Mouse (Mus musculus) induced T-regulatory cell, adult 2 months (primary cell): Measurements from ENCODE around the gene Aox1.
"Not testable (repeated sequence)": the region's sequence is repeated elsewhere in the genome, so short reads cannot be mapped to it uniquely, and the experiment has no call there.

Experiments used
- DNase-seq: peaks from one replicate; pipeline ENCODE4 v3.0.0-alpha.2; 2012; ENCODE audit warnings: low read depth

The Aox1 gene

DNA sequence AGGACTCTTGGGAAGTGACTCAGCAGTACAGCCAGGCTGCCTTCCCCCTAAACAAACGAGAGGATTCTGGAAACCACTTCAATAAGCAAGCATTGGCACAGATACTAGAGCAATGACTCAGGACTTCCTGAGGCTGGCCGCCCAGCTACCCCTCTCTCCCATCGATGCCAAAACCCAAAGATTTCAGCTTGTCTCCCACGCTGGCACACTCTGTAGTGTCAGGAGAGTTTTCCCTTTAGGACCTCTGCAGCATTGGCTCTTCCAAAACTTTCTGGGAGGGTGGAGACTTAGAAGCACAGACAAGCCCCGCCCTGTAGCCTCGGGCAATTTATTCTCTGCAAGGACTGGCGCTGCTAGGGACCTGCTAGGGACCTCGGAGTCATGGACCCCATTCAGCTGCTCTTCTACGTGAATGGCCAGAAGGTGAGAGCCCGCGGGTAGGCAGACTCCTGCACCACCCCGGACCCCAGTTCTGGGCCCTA lies at the start of gene Aox1:
Aox1 (plus strand) TSS at position 296 of the 482 bp plus-strand sequence.
- DNase-seq: peak; percentile 22

DNA sequence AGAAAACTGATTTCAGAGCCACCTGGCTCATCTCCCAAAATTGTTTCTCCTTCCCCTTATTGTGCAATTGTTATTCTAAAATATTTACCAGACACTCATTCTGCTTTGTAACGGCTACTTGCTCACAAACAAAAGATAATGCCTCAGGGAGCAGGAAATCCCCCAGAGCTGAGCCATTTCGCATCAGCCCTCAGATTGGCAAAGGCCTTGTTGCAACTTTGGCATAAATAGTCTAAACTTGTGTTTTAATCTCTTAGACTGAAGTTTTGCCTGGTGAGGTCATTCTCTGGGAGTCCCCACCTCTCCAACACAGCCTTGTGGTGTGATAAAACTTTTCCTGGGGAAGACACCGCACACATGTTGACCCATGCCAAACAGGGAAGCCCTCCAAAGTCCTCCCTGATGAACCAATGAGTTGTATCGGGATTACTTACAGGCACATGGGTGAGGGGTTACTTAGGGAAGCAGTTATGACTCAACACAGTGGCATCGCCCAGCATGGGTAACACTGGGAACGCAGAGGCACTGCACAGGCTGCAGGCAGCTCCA lies 40.6 kb upstream of the Aox1 start:
- no peak for DNase-seq

DNA sequence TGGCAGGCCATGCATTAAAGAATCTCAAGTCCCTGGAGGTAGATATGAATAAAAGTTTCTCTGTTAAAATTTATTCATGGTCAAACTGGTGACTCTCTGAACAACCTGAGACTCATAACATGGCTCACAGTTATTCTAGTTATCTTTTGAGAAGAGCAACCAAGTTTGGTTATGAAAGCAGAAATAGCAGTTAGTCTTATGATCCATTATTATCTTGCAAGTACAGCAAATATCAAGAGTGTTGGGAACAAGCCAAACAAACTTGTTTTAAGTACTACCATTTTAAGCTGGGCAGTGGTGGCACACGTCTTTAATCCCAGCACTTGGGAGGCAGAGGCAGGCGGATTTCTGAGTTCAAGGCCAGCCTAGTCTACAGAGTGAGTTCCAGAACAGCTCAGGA lies 38.5 kb upstream of the Aox1 start:
- DNase-seq: no peak

DNA sequence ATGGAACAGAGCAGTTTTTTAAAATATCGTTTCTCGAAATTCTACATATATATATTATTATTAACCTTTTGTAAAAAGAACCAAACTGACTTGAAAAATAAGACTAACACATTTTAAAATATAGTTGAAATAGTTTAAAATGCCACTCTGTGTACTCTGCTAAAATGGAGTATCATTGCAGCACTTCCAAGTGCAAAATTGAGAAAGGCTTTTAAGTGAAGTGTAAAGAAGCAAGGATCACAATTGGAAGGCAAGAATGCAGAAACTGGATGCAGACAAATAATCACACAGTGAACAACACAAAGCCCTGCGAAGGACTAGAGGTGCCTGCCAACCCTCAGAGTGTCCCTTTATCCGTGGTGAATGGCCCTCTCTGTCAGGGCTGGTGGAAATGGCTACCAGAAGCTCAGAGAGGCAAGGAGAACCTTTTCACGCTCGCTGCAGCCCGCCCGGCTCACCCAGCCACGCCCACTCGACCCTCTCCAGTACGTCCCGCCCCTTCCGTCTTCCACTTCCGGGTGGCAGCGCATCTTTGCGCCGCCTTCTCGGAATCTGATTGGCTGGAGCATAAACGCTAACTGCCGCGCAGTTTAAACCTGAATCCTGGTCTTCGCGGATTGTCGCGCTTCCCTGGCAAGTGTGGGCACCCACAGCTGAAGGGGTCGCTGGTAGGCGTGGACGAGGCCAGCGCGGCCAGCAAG lies 34.1 kb upstream of the Aox1 start, which contains the start of gene Sgo2a:
Sgo2a (plus strand) TSS at position 540 of the 701 bp plus-strand sequence.
- peak; percentile 97 for DNase-seq

DNA sequence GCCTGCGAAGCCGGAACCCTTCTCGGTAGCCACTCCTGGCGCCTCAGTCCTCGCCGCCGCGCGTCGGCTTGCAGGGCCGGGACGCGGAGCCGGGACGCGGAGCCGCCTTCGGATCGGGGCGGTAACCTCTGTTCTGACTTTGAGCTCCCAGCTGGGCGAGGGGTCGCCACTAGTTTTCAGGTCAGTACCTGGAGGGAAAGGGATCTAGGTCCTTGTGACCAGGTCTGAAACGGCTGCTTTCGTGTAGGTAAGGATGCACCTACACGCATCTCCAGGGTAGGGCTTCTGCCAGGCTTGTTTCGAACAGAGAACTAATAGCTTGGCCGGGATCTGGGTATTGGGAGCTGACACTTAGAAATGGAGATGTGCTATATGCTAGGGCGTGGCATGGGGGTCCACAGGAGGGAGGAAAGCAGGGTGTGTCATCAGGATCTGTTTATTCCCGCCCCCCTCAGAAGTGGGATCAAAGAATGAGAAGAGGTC lies 33.6 kb upstream of the Aox1 start:
- no peak for DNase-seq

DNA sequence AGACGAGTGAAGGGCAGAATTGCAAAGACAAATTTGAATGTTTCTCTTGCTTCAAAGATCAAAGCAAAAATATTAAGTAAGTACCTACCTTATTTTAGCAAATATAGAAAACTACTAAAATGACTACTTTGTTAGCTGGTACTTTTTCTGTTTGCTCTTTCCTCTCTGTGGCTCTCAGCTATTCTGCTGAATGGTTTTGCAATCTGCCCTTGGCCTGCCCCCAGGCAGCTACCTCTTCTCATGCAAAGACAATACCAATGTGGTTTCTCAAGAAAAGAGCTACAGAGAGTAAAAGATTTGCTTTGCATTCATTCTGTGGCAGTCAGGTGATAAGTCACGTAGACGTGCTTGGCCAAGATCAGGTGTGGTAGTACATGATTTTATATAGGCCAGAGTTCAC lies 31.6 kb upstream of the Aox1 start:
- DNase-seq: no peak

DNA sequence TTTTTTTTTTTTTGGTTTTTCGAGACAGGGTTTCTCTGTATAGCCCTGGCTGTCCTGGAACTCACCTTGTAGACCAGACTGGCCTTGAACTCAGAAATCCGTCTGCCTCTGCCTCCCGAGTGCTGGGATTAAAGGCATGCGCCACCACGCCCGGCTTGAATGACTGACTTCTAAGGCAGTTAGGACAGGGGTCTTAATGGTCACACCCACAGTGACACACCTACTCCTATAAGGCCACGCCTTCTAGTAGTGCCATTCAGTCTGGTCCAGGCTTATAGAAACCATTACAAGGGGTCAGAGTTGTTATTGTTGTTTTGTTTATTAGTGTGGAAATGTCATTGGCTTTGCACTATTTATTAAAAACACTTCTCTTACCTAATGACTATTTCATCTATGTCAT lies 23.3 kb upstream of the Aox1 start:
- DNase-seq: not testable (repeated sequence)

DNA sequence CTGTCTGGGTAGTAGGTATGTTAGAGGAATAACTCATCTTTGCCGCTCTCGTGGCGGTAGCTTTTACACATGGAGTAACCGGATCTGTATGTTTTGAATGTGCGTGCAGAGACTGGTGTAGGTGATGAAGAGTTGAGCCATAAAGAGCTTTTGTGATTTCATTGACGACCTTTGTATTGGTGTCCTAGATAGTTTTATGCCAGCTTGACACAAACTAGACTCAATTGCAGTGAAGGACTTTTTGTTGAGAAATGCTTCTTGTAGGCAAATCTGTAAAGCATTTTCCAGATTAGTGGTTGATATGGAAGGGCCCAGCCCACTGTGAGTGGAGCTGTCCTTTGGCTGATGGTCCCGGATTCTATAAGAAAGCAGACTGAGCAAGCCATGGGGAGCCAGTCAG lies 10.9 kb upstream of the Aox1 start, which contains the start of gene Kctd18:
Kctd18 (minus strand) TSS at position 101 of the 400 bp plus-strand sequence.
- no peak for DNase-seq

DNA sequence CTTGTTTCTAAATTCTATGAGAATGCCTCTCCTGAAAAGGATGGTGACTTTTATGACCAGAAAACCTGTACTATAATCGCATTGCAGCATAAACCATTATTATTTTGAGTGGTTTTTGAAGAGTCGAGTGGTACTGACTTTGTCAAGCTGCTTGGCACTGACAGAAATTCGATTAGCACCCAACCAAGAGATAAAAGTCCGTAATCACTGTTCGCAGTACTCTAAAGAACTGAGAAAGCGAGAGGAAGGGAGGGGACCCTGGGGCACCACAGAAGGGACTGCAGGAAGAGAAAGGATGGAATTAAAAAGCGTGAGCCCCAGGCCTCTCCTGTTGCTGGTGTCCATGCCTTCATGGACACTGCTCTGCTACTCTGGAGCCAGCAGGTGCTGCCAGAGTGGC lies 2.0 kb upstream of the Aox1 start:
- no peak for DNase-seq

DNA sequence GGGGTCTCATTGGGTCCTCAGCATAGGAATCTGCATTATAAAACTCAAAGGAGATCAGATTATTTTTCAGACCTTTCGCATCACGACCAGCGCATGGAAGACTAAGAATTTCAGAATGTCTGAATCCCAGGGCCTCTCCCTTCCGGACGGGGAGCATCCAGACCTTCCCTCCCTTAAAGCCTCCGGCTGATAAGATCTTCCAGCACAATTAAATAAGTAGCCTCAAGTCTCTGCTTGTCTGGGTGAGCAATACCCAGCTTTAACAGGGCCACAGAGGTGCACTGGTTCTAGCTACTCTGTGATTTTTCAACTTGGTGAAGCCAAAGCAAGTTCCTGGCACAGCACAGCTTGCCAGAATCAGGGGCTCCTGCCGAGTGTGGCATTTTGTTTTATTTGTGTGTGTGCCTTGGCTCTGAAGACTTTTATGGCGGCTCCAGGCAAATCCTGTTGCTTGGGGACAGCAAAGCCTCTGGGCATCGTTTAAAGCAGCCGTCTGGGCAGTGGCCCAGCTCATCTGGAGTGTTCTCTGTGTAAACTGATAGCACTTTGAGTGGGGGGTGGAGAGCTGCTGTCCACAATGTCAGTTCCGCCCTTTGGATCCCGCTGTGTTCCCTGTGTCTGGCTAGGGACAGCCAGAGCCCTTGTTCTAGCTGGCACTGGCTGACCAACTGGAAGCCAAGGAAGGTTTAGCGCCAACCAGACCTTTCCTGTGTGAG lies 583 bp downstream of the Aox1 start:
- DNase-seq: no peak

DNA sequence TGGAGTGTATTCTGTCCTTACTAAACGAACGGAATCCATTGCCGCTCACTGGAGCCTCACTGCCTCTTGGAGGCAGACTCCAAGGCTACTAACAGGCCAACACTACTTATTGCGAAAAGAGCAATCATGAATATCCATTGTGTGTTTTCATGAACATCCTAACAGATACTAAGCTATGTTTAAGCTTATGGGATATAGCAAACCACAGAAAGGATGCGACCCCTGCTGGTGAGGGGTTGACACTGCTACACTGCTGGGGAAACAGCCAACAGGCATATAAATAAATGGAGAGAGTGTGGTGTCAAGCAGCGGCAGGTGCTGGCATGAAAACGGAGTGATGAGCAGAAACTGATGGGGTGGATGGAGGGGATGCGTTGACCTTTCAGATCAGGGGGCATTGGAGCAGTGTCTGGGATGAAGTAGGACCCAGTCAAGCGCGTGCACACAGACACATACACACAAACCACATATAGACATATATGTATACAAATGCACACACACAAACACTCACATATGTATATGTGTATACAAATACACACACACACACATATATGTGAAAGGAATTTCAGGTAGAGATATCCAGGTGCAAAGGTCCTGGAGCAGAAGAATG lies 1.5 kb downstream of the Aox1 start:
- DNase-seq: peak; percentile 75

DNA sequence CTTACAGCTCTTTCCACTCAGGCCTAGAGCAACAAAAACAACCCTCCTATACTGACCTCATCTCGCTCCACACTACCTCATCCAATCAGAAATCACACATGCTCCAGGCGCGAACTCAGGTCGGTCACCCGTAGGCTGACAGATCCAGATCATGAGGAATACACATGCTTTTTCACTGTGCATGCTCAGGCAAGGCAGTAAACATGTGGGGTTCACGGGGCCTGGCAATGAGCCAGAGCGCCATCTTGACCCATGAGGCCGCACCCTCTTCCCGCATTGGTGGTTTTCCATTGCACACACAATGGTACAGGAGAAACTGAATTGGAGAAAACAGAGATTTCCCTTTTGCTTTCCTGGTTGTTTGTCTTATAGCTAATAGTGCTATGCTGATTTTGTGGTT lies 7.6 kb downstream of the Aox1 start:
- DNase-seq: not testable (repeated sequence)

DNA sequence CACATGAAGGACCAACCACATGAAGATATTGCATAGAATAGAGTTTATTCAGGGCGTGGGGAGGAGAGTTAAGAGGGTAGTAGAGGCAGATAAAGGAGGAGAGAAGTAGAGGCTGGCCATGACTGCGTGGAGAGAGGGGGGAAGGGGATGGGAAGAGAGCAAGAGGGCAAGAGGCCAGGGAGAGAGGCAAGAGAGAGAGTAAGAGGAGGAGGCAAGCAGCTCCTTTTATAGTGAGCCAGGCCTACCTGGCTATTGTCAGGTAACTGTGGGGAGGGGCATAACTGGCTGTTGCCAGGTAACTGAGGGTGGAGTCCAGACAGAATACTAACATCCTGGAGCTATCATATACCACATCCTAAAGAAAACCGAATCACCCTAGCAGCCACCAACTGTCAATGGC lies 15.3 kb downstream of the Aox1 start:
- DNase-seq: no peak

DNA sequence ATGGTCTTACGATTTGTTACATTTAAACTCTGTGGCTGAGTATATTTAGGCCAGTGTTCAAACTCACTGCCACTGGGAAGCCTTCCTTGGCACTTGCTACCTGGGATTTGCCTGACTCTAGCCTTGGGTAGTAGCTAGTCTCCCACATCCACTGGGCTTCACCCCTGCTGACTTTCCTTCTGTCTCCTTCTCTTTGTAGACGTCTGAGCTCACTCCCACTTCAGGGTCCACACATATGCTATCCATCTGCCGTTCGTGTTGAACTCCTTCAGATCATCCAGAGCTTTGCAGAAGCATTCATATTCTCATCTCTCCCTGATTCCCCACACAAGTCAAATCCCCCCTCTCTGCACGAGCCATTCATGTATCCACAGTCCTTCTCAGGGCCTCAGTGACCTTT lies 15.8 kb downstream of the Aox1 start:
- no peak for DNase-seq

DNA sequence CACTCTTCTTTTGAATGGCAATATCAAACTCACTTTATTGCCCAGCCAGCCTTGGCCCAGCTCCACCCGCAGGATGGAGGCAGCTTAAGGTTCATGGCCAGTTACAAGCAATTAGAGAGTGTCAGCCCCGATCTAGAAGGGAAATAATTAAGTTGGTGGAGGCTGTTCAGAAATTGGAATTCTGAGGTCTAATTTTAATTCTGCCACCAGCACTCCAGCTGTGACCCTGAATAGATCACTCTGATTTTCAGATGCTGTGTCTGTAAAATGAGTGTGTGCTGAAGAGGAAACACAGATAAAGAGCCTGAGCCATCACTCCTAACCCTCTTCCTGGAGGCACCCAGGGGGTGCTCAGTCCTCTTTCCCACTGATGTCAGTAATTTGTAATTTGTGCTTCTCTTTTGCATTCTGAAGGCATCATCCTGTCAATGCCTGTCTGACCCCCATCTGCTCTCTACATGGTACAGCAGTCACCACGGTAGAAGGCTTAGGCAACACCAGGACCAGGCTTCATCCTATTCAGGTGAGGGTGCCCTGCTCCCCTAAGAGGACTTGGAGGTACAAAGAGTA lies 17.1 kb downstream of the Aox1 start:
- DNase-seq: no peak

DNA sequence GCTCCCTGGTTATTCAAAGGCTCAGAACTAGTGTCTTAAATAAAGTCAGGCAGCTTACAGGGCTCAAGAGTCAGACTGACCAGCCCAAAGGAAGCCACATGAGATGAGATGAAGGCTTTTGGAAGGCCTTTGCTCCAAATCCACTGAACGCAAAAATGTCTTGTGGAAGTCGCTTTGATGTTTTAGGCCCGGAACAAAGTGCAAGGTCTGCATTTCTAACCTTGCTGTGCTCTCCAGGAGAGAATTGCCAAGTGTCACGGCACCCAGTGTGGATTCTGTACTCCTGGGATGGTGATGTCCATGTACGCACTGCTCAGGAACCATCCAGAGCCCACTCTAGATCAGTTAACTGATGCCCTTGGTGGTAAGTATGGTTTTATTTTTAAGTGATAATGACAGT lies 19.4 kb downstream of the Aox1 start:
- no peak for DNase-seq

DNA sequence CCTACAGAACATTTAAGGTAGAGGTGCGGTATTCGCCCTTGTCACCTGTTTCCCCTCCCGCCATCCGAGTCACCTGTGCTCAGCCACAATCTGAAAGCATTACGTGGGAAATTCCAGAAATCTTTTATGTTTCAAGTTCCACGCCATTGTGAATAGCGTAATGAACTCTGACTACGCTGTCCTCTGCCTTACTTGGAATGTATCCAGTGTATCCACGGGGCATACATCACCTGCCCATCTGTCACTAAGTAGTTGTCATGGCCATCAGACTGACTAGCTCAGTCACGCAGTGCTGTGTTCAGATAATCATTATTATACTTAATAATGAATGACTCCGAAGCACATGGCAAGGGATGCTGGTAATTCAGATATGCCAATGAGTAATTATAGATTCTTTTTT lies 25.9 kb downstream of the Aox1 start:
- no peak for DNase-seq

DNA sequence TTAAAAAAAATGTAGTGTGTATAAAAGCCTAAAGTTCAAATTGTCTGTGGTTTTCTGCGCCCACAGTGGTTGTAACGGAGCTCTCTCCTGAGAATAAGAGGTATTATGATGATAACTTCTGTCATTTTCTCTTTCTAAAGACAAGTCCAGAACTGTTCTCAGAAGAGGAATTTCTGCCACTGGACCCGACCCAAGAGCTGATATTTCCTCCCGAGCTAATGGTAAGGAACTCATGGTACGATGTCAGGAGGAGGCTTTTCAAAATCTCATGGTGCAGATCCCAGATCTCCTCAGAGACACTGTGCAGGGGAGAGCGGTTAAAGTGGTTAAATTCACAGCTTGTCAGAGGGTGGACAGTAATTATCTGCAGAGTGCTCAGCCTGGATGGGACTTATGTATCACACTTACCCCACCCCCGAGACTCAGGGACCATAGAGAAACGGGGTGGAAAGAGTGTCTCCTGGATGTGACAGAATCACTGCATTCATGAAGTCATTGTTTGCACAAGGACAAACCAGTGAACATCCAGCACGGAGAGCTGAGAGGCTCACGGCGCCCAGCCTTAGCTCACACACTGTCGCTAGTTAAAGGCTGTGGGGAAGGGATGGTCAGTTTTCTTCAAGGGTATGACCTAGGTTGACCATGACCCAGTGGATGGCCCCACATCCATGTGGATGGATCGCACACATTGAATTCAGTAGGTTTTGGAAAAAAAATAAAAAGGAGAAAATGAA lies 26.5 kb downstream of the Aox1 start:
- DNase-seq: no peak

DNA sequence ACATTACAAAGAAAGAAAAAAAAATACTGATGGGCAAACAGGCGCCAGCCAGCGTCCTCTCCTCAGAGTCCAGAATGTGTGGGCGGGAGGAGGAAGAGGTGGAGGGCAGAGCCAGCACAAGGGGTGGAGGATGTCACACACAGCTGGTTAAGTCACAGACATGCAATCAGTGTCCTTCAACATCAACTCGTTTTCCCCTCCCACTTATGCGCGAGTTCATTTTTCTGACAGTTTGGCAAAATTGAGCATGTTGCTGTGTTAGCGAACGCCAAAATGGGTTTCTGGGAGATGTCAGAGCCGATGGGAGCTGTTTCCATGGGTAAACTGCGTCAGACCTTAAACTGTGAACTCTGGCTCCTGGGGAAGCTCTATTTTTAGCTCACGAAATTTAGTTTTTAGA lies 27.2 kb downstream of the Aox1 start:
- no peak for DNase-seq

DNA sequence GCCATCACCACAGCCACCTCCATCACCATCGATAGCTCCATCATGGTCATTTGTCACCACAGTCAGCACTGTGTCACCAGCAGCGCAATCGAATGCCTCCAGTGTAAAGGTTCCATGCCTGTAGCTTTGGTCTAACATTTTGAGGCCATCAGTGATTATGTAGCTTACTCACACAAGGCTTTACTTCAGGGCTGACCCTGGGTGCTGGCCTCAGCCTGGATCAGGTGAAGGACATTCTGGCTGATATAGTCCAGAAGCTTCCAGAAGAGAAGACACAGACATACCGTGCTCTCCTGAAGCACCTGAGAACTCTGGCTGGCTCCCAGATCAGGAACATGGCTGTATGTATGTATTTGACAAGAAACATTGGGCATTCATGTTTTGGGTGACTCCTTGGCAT lies 29.1 kb downstream of the Aox1 start:
- no peak for DNase-seq

DNA sequence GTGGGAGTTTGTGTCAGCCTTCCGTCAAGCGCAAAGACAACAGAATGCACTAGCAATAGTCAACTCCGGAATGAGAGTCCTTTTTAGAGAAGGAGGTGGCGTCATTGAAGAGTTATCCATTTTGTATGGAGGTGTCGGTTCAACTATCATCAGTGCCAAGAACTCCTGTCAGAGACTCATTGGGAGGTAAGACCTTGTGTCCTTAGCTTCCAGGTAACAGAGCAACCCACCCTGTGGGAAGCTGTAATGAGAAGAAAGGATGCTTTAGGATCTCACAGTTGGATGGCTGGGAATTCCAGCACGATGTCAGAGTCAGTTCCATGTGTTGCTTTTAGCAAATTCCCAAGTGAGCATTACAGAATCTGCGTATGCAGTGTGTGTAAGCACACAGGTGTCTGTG lies 32.4 kb downstream of the Aox1 start:
- no peak for DNase-seq

DNA sequence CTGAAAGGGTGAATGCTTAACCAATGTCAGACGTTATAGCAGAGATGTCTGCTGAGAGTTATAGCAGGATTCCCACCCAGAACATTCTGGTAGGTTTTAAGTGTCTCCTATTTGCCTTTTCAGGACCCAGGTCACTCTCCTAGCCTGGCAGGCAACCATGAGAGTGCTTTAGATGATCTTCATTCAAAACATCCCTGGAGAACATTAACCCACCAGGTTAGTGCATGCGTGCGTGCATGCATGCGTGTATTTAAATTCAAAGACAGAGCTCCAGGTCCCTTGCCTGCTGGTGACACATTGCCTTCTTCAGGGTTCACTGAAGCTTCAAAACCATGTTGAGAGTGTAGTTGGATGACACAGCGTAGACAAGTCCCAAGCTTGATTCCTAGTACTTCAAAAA lies 35.4 kb downstream of the Aox1 start:
- no peak for DNase-seq
